Mouse (Mus musculus) kidney, postnatal 36 days (tissue): Measurements from ENCODE around the gene Stbd1.

Experiments used
- DNase-seq, 2 experiments: peaks; one replicate each; pipeline ENCODE4 v3.0.0; 2021 to 2022; ENCODE audit warnings: mixed read lengths in 2 of 2

Gene Stbd1

GRCm38 (mm10) chr5:92602691-92603690 is at the start of gene Stbd1:
Stbd1 (plus strand) TSS chr5:92603041.
- DNase-seq: peak; percentile 55 to 88

DNA sequence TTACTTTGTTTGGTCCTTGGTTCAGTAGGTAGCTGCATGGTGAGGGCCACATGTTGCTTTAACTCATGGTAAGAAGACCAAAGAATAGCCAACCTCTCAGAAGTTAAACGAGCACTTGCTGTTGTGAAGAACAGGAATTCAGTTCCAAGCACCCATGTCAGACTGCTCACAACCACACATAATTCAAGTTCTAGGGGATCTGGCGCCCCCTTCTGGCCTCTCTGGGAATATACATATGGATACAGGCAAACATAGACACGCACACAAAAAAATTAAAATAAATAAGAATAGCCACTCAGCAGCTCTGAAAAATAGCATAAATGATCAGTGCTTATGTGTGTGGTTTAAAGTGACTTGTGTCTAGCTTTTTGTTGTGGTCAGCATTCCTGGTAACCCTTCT is 48.9 kb upstream of the Stbd1 start:
- peak in 1 of 2 experiments; percentile 41 for DNase-seq

DNA sequence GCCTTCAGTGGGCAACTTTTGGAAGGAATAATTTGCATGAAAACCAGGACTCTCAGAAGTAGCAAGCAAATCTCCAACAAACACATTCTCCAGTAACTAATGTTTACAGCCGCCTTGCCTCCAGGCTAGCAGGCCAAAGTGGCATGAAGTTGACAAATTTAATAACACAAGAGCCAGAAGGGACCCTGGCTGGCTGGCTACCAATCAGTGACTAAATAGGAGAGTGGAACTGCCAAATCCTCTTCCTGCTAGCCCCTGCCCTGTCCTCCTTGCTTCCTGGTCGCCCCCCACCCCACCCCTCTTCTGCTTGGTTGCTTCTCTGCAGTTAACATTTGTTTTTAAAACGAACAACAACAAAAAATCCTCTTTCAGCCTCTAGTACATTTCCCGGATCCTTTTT is 48.4 kb upstream of the Stbd1 start:
- peak; percentile 18 to 23 for DNase-seq

DNA sequence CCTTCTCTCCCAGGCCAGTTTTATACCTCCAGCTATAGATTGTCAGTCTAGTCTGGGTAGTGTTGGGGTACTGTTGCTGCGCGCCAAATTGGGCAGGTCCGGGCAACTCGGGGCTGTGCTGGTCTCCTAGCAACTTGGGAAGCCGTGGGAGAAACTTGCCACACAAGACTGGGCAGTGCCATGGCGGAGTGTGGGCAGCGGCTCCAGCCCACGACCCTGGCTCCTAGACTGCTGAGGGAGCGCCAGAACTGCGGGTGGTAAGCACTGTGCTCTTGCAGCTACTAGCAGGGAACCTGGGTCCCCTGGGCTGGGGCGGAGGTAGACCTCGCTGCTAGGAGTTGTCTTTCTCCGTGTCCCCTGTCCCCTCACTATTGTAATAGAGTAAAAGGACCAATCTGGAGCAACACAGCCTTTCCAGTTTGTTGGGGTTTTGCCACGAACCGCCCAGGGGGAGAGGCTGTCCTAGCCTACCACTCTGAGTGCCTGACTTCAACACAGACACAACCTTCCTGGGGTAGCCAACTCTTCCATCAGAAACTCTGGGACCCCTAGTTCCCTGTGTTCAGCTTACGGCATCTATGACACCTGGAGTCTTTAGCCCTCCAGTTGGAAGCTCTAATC is 47.8 kb upstream of the Stbd1 start, which contains the start of gene Fam47e:
Gene Fam47e (plus strand): TSS at position 179 of the 621 bp plus-strand sequence.
- DNase-seq: peak; percentile 11 to 13

GRCm38 (mm10) chr5:92555905-92556304 is 46.9 kb upstream of the Stbd1 start:
- no peak for DNase-seq

DNA sequence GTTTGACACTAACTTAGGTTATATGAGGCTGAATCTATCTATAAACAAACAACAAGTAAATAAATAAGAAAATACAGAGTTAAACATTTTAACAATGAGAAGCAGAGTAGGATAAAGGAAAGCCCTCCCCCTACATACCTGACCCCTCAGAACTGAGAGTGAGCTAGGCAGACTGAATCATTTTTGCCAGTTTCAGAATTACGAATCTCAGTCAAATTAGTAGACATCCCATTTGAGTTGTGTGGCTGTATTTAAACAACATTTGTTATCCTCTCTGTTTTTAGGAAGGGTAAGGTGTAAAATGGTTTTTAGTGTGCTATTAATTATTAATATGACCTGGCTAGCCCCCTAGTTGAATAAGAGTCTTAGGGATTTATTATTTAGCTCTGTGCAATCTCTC is 45.3 kb upstream of the Stbd1 start:
- no peak for DNase-seq

- no peak for DNase-seq
These were observed 42.6 kb upstream of the Stbd1 start for GRCm38 (mm10) chr5:92560201-92560600.

GRCm38 (mm10) chr5:92562002-92562401 is 40.8 kb upstream of the Stbd1 start:
- DNase-seq: no peak

- peak; percentile 56 to 60 for DNase-seq
These were observed 31.6 kb upstream of the Stbd1 start for GRCm38 (mm10) chr5:92571232-92571631.

GRCm38 (mm10) chr5:92579559-92579958 is 23.3 kb upstream of the Stbd1 start:
- DNase-seq: no peak

DNA sequence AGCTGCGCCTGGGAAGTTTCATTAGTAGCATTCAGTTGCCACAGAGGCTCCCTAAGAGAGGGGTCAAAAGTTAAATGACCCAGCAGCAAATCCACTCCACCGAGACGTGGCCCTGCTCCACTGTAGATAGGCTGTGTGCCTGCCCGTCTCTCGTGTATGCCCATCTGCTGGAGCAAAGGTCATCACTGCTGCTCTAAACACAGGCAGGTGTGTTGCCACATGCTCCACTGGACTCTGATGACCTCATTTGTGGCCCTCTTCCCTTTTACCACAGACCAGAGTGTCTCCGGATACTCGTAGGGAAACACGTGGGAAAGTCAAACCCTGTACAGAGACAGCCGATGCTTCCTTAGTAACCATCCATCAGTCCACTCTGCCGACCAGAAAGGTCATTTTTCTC is 16.9 kb upstream of the Stbd1 start:
- peak; percentile 35 to 39 for DNase-seq

DNA sequence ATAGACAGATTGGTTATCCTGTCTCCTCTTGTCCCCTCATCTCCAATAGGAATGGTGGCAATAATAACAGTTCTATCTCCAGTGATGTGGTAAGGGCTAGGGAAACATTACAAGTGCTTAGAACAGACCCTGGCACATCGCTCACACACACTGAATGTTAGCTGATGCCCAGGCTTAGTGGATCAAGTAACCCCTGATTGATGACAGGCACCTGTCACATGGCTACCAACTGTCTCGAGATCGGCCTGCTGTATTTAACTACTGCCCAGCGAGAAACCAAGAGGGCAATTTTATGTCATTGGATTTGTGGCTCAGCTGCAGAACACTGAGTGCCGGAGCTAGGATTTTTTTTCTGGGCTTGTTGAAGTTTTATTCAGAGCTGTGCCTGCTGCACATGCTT is 7.8 kb upstream of the Stbd1 start:
- no peak for DNase-seq

DNA sequence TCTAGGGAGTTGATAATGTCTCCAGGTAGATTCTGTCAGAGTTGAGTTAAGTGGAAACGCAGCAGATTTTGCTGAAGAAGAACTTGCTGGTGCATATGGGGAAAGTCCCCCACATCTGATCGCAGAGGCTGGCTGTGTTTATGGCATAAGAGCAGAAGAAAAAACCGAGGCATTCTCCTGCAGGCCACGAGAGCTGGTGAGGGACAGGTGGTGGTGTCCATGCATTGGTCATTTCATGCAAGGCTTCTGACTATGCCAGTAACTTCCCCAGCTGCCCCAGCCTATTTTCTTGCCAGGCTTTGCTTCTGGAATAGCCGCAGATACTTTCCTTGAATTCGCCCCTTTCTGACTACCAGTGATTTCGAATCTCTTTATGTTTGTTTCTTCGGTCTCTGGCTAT is 6.0 kb upstream of the Stbd1 start:
- no peak for DNase-seq

DNA sequence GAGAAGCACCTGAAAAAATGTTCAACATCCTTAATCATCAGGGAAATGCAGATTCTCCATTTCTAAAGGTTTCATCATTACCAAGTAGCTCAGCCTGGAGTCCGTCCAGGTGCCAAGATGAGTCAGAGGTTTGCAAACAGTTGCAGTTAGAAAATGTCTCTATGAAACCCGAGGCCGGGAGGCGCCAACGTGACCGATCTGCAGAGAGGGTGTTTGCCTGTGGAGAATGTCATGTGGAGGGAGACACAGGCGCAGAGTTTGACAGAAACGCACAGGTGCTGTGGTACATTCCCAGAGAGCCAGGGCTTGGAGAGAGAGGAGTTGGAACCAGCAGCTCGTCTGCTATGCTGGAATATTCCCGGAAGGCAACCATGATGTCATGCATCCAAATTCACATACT is 3.8 kb upstream of the Stbd1 start:
- DNase-seq: no peak

DNA sequence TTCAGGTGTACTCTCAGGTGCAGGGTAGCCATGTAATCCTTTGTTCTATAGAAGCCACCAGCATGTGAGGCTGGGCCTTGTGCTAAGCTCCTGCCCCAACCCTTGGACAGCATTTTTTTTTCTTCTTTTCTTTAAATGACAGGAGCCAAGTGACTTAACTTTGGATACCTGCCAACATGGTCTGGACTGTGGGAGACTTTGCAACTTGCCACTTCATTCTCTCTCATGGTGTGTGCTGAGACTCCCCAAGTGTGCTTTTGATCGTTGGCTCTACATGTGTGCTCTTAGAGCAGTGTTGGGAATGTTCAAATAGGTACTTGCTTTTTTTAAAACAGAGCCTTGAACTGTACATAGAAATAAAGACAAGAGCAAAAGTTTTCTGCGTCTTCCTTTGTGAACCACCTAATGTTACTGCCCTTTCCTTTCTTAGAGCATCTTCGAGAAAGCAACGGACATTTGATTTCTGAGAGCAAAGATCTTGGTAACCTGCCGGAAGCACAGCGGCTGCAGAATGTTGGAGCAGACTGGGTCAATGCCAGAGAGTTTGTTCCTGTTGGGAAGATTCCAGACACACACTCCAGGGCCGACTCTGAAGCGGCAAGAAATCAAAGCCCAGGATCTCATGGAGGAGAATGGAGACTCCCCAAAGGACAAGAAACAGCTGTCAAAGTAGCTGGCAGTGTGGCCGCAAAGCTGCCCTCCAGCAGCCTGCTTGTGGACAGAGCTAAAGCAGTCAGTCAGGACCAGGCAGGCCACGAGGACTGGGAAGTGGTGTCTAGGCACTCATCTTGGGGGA is 1.8 kb downstream of the Stbd1 start:
- DNase-seq: peak; percentile 40 to 68

GRCm38 (mm10) chr5:92607492-92608229 is 4.8 kb downstream of the Stbd1 start:
- no peak for DNase-seq

GRCm38 (mm10) chr5:92612756-92613155 is 9.9 kb downstream of the Stbd1 start:
- DNase-seq: peak; percentile 17 to 67

- no peak for DNase-seq
These were observed 19.0 kb downstream of the Stbd1 start for GRCm38 (mm10) chr5:92621883-92622282.

DNA sequence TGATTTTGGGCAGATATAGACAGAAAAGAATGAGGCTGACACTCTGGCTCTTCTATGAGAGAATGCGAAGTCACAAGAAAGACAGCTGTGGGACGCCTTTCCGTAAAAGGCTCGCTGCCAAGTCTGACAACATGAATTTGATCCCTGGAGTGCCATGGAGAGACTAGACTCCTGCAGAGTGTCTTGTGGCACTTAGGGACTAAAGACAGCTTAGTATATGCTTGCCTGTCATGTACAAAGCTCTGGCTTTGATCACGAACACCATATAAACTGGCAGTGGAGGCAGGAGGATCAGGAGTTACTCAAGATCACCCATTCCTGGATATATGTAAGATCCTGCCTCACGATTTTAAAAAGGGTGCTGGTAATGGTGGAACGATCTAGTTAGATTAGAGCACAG is 25.1 kb downstream of the Stbd1 start:
- DNase-seq: no peak

DNA sequence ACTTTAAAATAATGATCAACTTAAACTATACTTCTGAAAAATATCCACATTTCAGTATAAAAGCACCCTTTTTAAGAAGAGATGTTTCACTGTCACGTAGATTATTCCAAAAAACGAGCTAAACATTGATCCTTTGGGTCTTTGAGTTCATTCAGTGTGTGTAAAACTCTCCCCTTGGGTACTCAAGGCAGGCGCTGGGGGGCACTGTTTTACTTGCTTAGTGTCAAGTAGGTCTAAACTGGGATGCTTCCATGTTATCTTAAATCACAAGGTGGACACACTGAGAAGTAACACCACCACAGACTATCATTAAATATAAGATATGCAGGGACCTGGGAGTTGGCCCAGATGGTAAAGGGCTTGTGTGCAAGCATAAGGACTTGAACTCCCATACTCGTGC is 30.7 kb downstream of the Stbd1 start:
- peak in 1 of 2 experiments; percentile 35 for DNase-seq

DNA sequence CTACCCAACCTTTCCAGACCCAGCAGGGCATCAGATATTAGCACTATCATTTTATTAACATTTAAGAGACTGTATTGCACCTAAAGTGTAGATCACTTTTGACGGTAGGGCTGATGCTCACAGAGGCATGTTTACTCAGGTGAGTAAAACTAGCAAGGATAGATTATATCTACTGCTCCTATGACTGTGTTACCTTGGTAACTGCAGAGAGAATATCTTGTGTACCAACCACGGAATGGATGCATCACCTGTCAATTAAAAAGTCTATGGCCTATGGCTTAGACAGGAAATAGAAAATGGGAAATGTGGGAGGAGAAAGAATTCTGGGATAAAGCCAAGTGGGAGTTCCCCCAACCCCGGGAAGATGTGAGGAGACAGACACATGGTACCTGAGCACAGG is 32.1 kb downstream of the Stbd1 start:
- no peak for DNase-seq

GRCm38 (mm10) chr5:92635891-92636290 is 33.0 kb downstream of the Stbd1 start:
- no peak for DNase-seq
